Mouse (Mus musculus) kidney, adult 2 months (tissue): ENCODE data around the gene Cdc42.

Source experiments
- CTCF ChIP-seq: fragments of 200-500 bp; conservative IDR thresholded peaks from 2 replicates; pipeline ENCODE4 v1.5.1; 2011; ENCODE audit warnings: low read depth, mild to moderate bottlenecking, control low read depth, low read length, moderate library complexity, mixed read lengths; ENCODE audit not compliant: insufficient read depth, insufficient read length
- POLR2A ChIP-seq: fragments of 200-500 bp; IDR thresholded peaks from one replicate; pipeline ENCODE4 v1.6.1; 2011; ENCODE audit warnings: low read depth, low read length, control low read depth

- no peak for TF ChIP-seq POLR2A
- no peak for TF ChIP-seq CTCF
Measured at GRCm38 (mm10) chr4:137297611-137298010, 59.9 kb downstream of the Cdc42 start.
